Mouse (Mus musculus): ENCODE data around the gene Olfr1302. TPM values are rescaled to one million over a fixed set of nuclear protein-coding genes. Genes with fewer than 3 reads are reported as not detected.

Olfr1302 gene
- polyA plus RNA-seq (2014; fragmentation: Nextera tagmentation; extraction: Ambion mirVana), result not detected in 2 replicates

DNA sequence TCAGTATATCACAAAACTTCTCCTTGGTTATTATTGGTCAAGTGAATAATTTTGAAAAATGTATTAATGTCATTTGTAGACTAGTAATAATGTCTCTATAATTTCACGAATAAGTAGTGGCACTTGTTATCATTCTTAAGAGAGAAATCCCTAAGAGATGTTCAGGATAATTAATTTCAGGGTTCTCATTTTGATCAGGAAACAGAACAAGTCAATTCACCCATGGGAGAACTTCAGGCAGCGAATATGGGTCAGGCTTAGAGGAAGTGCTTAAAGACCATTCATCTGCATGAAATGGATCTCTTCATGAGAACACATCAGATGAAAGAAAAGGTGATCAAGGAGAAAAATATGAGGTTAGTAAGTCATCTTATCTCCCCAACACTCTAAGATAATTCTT, at the start of gene Olfr1302:
Olfr1302 (plus strand) TSS at position 301 of the 400 bp plus-strand sequence.
- Histone ChIP-seq H3K9ac (replicated peaks; ENCODE audit: low read depth, low read length) (no peak within 1 kb of the TSS), H3K9me3 (ENCODE audit: control insufficient read depth, low read depth, low read length) (no peaks in the 10 kb centered on the region), H3K36me3 (ENCODE audit: control insufficient read depth, insufficient read depth, low read length) (no peaks in the 10 kb centered on the region), H3K4me1 (ENCODE audit: control insufficient read depth, insufficient read depth, low read length) (no peaks in the 10 kb centered on the region), H3K27ac (ENCODE audit: low read length) (no peak within 1 kb of the TSS), H3K4me3 (ENCODE audit: low read depth, low read length) (no peak within 1 kb of the TSS), H3K27me3 (ENCODE audit: control insufficient read depth, insufficient read depth, low read length) (no peaks in the 10 kb centered on the region), H3K4me2 (replicated peaks; ENCODE audit: low read depth, low read length) (no peak within 1 kb of the TSS)
- 75% methylated on average over 2 of the region's 2 CpGs for WGBS
- no peak for ATAC-seq (ENCODE audit: insufficient number of reproducible peaks, insufficient read depth, low FRiP score, low read depth)

DNA sequence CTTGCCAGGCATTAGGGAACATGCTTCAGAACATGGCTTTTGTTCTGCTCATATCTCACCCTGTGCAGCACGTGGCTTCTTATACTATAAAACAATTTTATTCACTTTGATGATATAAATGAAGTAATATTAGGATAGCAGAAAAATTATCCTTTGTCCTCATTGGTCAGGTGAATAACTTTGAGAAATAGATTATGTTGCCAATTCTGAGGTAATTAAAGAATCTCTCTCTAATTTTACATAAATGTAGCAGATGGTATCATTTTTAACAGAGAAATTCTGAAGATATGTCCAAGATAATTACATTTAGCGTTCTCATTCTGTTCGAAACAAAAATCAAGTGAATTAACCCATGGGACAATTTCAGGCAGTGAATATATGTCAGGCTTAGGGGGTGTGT, 26.5 kb upstream of the Olfr1302 start, which contains the start of gene Olfr1301:
Olfr1301 (plus strand) TSS at position 301 of the 400 bp plus-strand sequence.
- Histone ChIP-seq H3K4me1 (ENCODE audit: control insufficient read depth, insufficient read depth, low read length) (no peaks in the 10 kb centered on the region), H3K27ac (ENCODE audit: low read length) (no peak within 1 kb of the TSS), H3K4me3 (ENCODE audit: low read depth, low read length) (no peak within 1 kb of the TSS), H3K9me3 (ENCODE audit: control insufficient read depth, low read depth, low read length) (no peaks in the 10 kb centered on the region), H3K27me3 (ENCODE audit: control insufficient read depth, insufficient read depth, low read length) (no peaks in the 10 kb centered on the region), H3K36me3 (ENCODE audit: control insufficient read depth, insufficient read depth, low read length) (no peaks in the 10 kb centered on the region), H3K4me2 (replicated peaks; ENCODE audit: low read depth, low read length) (no peak within 1 kb of the TSS), H3K9ac (replicated peaks; ENCODE audit: low read depth, low read length) (no peak within 1 kb of the TSS)
- 89% methylated on average over 3 of the region's 3 CpGs for WGBS
- ATAC-seq (ENCODE audit: insufficient number of reproducible peaks, insufficient read depth, low FRiP score, low read depth), result no peak

GRCm38 (mm10) chr2:111812936-111813335, 35.7 kb downstream of the Olfr1302 start:
- Histone ChIP-seq H3K27me3 (ENCODE audit: control insufficient read depth, insufficient read depth, low read length) (no peaks in the 10 kb centered on the region), H3K4me2 (replicated peaks; ENCODE audit: low read depth, low read length) (no peak overlapping the region), H3K4me3 (ENCODE audit: low read depth, low read length) (no peak overlapping the region), H3K9ac (replicated peaks; ENCODE audit: low read depth, low read length) (no peak overlapping the region), H3K9me3 (ENCODE audit: control insufficient read depth, low read depth, low read length) (no peaks in the 10 kb centered on the region), H3K27ac (ENCODE audit: low read length) (no peak overlapping the region), H3K4me1 (ENCODE audit: control insufficient read depth, insufficient read depth, low read length) (no peaks in the 10 kb centered on the region), H3K36me3 (ENCODE audit: control insufficient read depth, insufficient read depth, low read length) (no peaks in the 10 kb centered on the region)
- ATAC-seq (ENCODE audit: insufficient number of reproducible peaks, insufficient read depth, low FRiP score, low read depth), result no peak

- Histone ChIP-seq H3K9ac (replicated peaks; ENCODE audit: low read depth, low read length) (no peak within 1 kb of the TSS), H3K36me3 (ENCODE audit: control insufficient read depth, insufficient read depth, low read length) (no peaks in the 10 kb centered on the region), H3K27me3 (ENCODE audit: control insufficient read depth, insufficient read depth, low read length) (no peaks in the 10 kb centered on the region), H3K4me3 (ENCODE audit: low read depth, low read length) (no peak within 1 kb of the TSS), H3K4me2 (replicated peaks; ENCODE audit: low read depth, low read length) (no peak within 1 kb of the TSS), H3K9me3 (ENCODE audit: control insufficient read depth, low read depth, low read length) (no peaks in the 10 kb centered on the region), H3K27ac (ENCODE audit: low read length) (no peak within 1 kb of the TSS), H3K4me1 (ENCODE audit: control insufficient read depth, insufficient read depth, low read length) (no peaks in the 10 kb centered on the region)
- no peak for ATAC-seq (ENCODE audit: insufficient number of reproducible peaks, insufficient read depth, low FRiP score, low read depth)
- 83% methylated on average over 2 of the region's 2 CpGs for WGBS
These were observed 43.0 kb downstream of the Olfr1302 start, which contains the start of gene Olfr1303 for GRCm38 (mm10) chr2:111820240-111820639. Gene Olfr1303, minus strand, starts transcription at chr2:111820340.

Other genes starting within 250 kb of the Olfr1302 start
- not detected in 2 replicates for gene Olfr1294, start 237.1 kb upstream of the Olfr1302 start, polyA plus RNA-seq (2014; fragmentation: Nextera tagmentation; extraction: Ambion mirVana)
- gene Olfr1295, start 207.7 kb upstream of the Olfr1302 start, polyA plus RNA-seq (2014; fragmentation: Nextera tagmentation; extraction: Ambion mirVana), result not detected in 2 replicates
- gene Olfr1297, start 150.9 kb upstream of the Olfr1302 start, polyA plus RNA-seq (2014; fragmentation: Nextera tagmentation; extraction: Ambion mirVana), result not detected in 2 replicates
- gene Olfr1298, start 128.2 kb upstream of the Olfr1302 start, polyA plus RNA-seq (2014; fragmentation: Nextera tagmentation; extraction: Ambion mirVana), result not detected in 2 replicates
- gene Olfr1299, start 116.0 kb upstream of the Olfr1302 start, polyA plus RNA-seq (2014; fragmentation: Nextera tagmentation; extraction: Ambion mirVana), result not detected in 2 replicates
- gene Olfr1301, start 26.4 kb upstream of the Olfr1302 start, polyA plus RNA-seq (2014; fragmentation: Nextera tagmentation; extraction: Ambion mirVana), result not detected in 2 replicates
- gene Olfr1303, start 42.9 kb downstream of the Olfr1302 start, polyA plus RNA-seq (2014; fragmentation: Nextera tagmentation; extraction: Ambion mirVana), result not detected in 2 replicates
- not detected in 2 replicates for gene Olfr1305, start 99.7 kb downstream of the Olfr1302 start, polyA plus RNA-seq (2014; fragmentation: Nextera tagmentation; extraction: Ambion mirVana)
- not detected in 2 replicates for gene Olfr1306, start 138.8 kb downstream of the Olfr1302 start, polyA plus RNA-seq (2014; fragmentation: Nextera tagmentation; extraction: Ambion mirVana)
- gene Olfr1307, start 172.0 kb downstream of the Olfr1302 start, polyA plus RNA-seq (2014; fragmentation: Nextera tagmentation; extraction: Ambion mirVana), result not detected in 2 replicates
- gene Olfr1308, start 187.5 kb downstream of the Olfr1302 start, polyA plus RNA-seq (2014; fragmentation: Nextera tagmentation; extraction: Ambion mirVana), result not detected in 2 replicates
- not detected in 2 replicates for gene Olfr1309, start 212.9 kb downstream of the Olfr1302 start, polyA plus RNA-seq (2014; fragmentation: Nextera tagmentation; extraction: Ambion mirVana)
- gene Olfr1310, start 235.3 kb downstream of the Olfr1302 start, polyA plus RNA-seq (2014; fragmentation: Nextera tagmentation; extraction: Ambion mirVana), result not detected in 2 replicates
- not detected in 2 replicates for gene Olfr1311, start 247.0 kb downstream of the Olfr1302 start, polyA plus RNA-seq (2014; fragmentation: Nextera tagmentation; extraction: Ambion mirVana)